Mouse (Mus musculus): ENCODE data around the gene Ubtf. TPM values are rescaled to one million over a fixed set of nuclear protein-coding genes. Genes with fewer than 3 reads are reported as not detected.

Ubtf gene
- total RNA-seq, 1 experiment from 2014 or later, result 184 TPM

- ATAC-seq (replicated peaks; ENCODE audit: low read depth, poor library complexity, severe bottlenecking), result peak; percentile 39
Measured at GRCm38 (mm10) chr11:102319941-102320685, 571 bp upstream of the Ubtf start.

- no peak for ATAC-seq (replicated peaks; ENCODE audit: low read depth, poor library complexity, severe bottlenecking)
Measured at GRCm38 (mm10) chr11:102318576-102319409, 749 bp downstream of the Ubtf start.

- ATAC-seq (replicated peaks; ENCODE audit: low read depth, poor library complexity, severe bottlenecking), result no peak
Measured at GRCm38 (mm10) chr11:102317901-102318575, 1.5 kb downstream of the Ubtf start.

GRCm38 (mm10) chr11:102317298-102317900 is 2.1 kb downstream of the Ubtf start:
- ATAC-seq (replicated peaks; ENCODE audit: low read depth, poor library complexity, severe bottlenecking), result no peak

GRCm38 (mm10) chr11:102316572-102317297 is 2.8 kb downstream of the Ubtf start:
- ATAC-seq (replicated peaks; ENCODE audit: low read depth, poor library complexity, severe bottlenecking), result peak; percentile 59

GRCm38 (mm10) chr11:102315690-102316571 is 3.6 kb downstream of the Ubtf start:
- ATAC-seq (replicated peaks; ENCODE audit: low read depth, poor library complexity, severe bottlenecking), result no peak

GRCm38 (mm10) chr11:102314321-102314720 is 5.2 kb downstream of the Ubtf start:
- no peak for ATAC-seq (replicated peaks; ENCODE audit: low read depth, poor library complexity, severe bottlenecking)

- no peak for ATAC-seq (replicated peaks; ENCODE audit: low read depth, poor library complexity, severe bottlenecking)
Measured at GRCm38 (mm10) chr11:102312586-102312985, 7.0 kb downstream of the Ubtf start.

- ATAC-seq (replicated peaks; ENCODE audit: low read depth, poor library complexity, severe bottlenecking), result no peak
Measured at GRCm38 (mm10) chr11:102311966-102312365, 7.6 kb downstream of the Ubtf start.

- ATAC-seq (replicated peaks; ENCODE audit: low read depth, poor library complexity, severe bottlenecking), result no peak
Measured at GRCm38 (mm10) chr11:102310768-102311695, 8.5 kb downstream of the Ubtf start.

GRCm38 (mm10) chr11:102309821-102310617 is 9.5 kb downstream of the Ubtf start:
- no peak for ATAC-seq (replicated peaks; ENCODE audit: low read depth, poor library complexity, severe bottlenecking)

GRCm38 (mm10) chr11:102308979-102309378 is 10.6 kb downstream of the Ubtf start:
- peak; percentile 94 for ATAC-seq (replicated peaks; ENCODE audit: low read depth, poor library complexity, severe bottlenecking)

GRCm38 (mm10) chr11:102308104-102308503 is 11.4 kb downstream of the Ubtf start:
- ATAC-seq (replicated peaks; ENCODE audit: low read depth, poor library complexity, severe bottlenecking), result no peak

GRCm38 (mm10) chr11:102305359-102305758 is 14.2 kb downstream of the Ubtf start:
- ATAC-seq (replicated peaks; ENCODE audit: low read depth, poor library complexity, severe bottlenecking), result no peak

- no peak for ATAC-seq (replicated peaks; ENCODE audit: low read depth, poor library complexity, severe bottlenecking)
Measured at GRCm38 (mm10) chr11:102304141-102304540, 15.4 kb downstream of the Ubtf start.

GRCm38 (mm10) chr11:102299839-102300238 is 19.7 kb downstream of the Ubtf start:
- no peak for ATAC-seq (replicated peaks; ENCODE audit: low read depth, poor library complexity, severe bottlenecking)

Data from common myeloid progenitor, adult 5-6 weeks (primary cell).